Mouse (Mus musculus): ENCODE measurements around the gene Ubiad1. TPM values are rescaled to one million over a fixed set of nuclear protein-coding genes. Genes with fewer than 3 reads are reported as not detected.

Gene Ubiad1
- polyA plus RNA-seq, 1 experiment = 50.8 TPM

DNA sequence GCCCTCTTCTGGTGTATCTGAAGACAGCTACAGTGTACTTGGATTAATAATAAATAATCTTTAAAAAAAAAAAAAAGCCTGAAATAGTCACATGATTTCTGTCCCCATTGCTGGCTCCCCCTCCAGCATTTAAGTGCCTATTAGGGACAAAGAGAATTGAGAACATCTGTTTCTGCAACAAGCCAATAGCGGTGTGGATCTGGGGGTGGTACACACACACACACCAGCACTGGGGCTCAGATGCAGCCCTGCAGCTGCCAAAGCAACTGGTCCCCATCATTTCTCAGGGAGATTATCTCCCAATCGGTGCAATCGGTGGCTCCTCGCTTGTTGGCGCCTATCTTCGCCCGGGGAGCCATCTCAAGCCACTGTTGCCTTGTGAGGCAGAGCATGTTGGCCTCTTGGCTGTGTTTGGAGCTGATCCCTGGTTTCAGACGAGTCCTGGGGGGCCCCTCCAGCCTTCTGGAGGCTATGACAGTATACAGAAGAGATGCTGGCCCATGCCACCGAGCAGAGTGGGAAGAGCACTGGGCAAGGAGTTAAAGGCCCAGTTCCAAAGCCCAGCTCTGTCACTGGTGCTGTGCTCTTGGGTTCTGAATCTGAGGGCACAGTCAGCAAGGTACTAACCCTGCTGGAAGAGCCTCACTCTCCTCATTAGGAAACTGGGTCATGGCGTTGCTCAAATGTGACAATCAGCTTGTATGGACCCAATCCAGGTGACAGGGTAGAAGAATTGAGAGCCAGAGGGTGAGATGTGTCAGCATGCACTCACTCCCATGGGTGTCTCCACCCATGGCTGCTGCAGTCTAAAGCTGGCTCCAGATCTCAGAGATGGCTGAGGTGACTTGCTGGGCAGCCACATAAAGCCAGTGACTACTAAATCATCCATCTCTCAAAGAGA is 17.4 kb downstream of the Ubiad1 start:
- no peak for TF ChIP-seq CTCF (conservative IDR thresholded peaks at IDR 0.05; ENCODE audit: insufficient read depth, insufficient read length, low read depth, low read length)
- no peak for TF ChIP-seq POLR2A (IDR thresholded peaks at IDR 0.05; ENCODE audit: low read depth, low read length)
- H3K27me3 ChIP-seq (replicated peaks; ENCODE audit: control insufficient read depth, insufficient read depth, low read length) = no peaks in the 10 kb centered on the region
- no peaks in the 10 kb centered on the region; the same call in 1 of the 2 replicates for H3K36me3 ChIP-seq (ENCODE audit: control insufficient read depth, insufficient read depth, low read length)
- no peak overlapping the region for H3K27ac ChIP-seq (ENCODE audit: insufficient read depth, low read depth, low read length)
- H3K4me3 ChIP-seq (ENCODE audit: insufficient read depth, low read depth, low read length) = no peak overlapping the region
- no peak for DNase-seq
- 81% methylated on average over 10 of the region's 10 CpGs for WGBS
- H3K4me1 ChIP-seq (ENCODE audit: control insufficient read depth, insufficient read depth, low read length) = no peaks in the 10 kb centered on the region; the same call in 1 of the 2 replicates

GRCm38 (mm10) chr4:148417559-148417958 is 27.0 kb downstream of the Ubiad1 start:
- WGBS = 49% methylated on average over 6 of the region's 6 CpGs

GRCm38 (mm10) chr4:148417074-148417526 is 27.5 kb downstream of the Ubiad1 start:
- TF ChIP-seq POLR2A (IDR thresholded peaks at IDR 0.05; ENCODE audit: low read depth, low read length) (no peak), CTCF (conservative IDR thresholded peaks at IDR 0.05; ENCODE audit: insufficient read depth, insufficient read length, low read depth, low read length) (no peak)
- Histone ChIP-seq H3K4me3 (ENCODE audit: insufficient read depth, low read depth, low read length) (no peak overlapping the region), H3K27ac (ENCODE audit: insufficient read depth, low read depth, low read length) (no peak overlapping the region), H3K27me3 (replicated peaks; ENCODE audit: control insufficient read depth, insufficient read depth, low read length) (no peaks in the 10 kb centered on the region), H3K36me3 (ENCODE audit: control insufficient read depth, insufficient read depth, low read length) (no peaks in the 10 kb centered on the region), H3K4me1 (ENCODE audit: control insufficient read depth, insufficient read depth, low read length) (no peaks in the 10 kb centered on the region)
- 57% methylated on average over 11 of the region's 11 CpGs for WGBS
- DNase-seq = no peak

More at GRCm38 (mm10) chr4:148417559-148417958, 27.0 kb downstream of the Ubiad1 start:
- Histone ChIP-seq H3K27me3 (replicated peaks; ENCODE audit: control insufficient read depth, insufficient read depth, low read length) (no peaks in the 10 kb centered on the region), H3K27ac (ENCODE audit: insufficient read depth, low read depth, low read length) (no peak overlapping the region), H3K4me1 (ENCODE audit: control insufficient read depth, insufficient read depth, low read length) (no peaks in the 10 kb centered on the region), H3K36me3 (ENCODE audit: control insufficient read depth, insufficient read depth, low read length) (no peaks in the 10 kb centered on the region), H3K4me3 (ENCODE audit: insufficient read depth, low read depth, low read length) (no peak overlapping the region)
- no peak for DNase-seq
- TF ChIP-seq CTCF (conservative IDR thresholded peaks at IDR 0.05; ENCODE audit: insufficient read depth, insufficient read length, low read depth, low read length) (no peak), POLR2A (IDR thresholded peaks at IDR 0.05; ENCODE audit: low read depth, low read length) (no peak)

DNA sequence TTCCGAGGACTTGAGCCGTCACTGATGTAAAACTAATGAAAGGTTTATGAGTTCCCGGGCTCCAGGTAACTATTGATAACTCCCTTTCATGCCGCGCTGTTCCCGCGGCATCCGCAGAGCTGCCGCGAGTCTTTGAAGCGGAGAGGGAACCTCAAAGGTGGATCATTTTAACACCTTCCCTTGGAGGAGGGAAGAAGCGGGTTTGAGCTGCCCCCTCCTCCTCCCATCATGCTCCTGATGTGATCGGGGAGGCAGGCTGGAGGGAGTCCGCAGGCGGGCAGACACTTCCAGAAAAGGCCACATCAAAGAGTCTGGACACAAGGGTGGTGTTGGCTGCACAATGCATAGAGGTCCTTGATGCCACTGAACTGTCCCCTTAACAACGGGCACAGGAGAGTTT is 29.0 kb downstream of the Ubiad1 start:
- Histone ChIP-seq H3K36me3 (ENCODE audit: control insufficient read depth, insufficient read depth, low read length) (no peaks in the 10 kb centered on the region), H3K4me1 (ENCODE audit: control insufficient read depth, insufficient read depth, low read length) (no peaks in the 10 kb centered on the region), H3K4me3 (ENCODE audit: insufficient read depth, low read depth, low read length) (no peak overlapping the region), H3K27me3 (replicated peaks; ENCODE audit: control insufficient read depth, insufficient read depth, low read length) (no peaks in the 10 kb centered on the region), H3K27ac (ENCODE audit: insufficient read depth, low read depth, low read length) (no peak overlapping the region)
- TF ChIP-seq POLR2A (IDR thresholded peaks at IDR 0.05; ENCODE audit: low read depth, low read length) (no peak), CTCF (conservative IDR thresholded peaks at IDR 0.05; ENCODE audit: insufficient read depth, insufficient read length, low read depth, low read length) (no peak)
- DNase-seq = no peak
- WGBS = 4% methylated on average over 16 of the region's 16 CpGs

DNA sequence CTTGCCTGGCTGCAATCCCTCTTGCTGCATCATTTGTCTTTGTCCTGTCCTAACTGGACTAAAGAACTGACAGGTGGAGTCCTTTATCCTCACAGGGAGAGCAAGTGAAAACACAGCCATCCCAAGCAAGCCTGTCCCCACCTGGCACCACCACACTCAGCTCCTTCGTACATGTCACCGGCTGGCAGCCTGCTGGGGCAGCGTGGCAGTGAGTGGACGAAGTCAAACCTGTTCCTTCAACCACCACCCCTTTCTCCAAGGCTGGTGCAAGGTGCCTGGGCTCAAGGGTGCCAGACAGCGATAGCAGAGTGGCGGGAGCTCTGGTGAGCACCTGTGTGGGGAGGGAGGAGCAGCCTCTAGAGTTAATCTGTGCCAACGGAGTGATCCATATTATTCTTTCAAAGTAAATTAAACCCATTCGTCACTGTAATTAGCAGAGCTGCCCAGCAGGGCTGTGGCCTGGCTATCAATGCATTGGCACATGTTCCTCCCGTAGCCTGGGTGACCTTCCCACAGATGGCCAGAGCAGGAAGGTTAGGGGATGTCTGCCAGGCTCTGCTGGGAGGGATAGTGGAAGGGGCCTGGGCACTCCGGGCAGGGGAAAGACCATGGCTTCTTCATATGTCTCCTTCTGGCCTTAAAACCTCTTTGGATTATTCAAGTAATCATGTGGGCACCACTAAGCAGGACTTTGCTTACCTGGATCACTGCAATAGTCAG is 36.2 kb downstream of the Ubiad1 start:
- WGBS = 58% methylated on average over 10 of the region's 10 CpGs
- H3K27me3 ChIP-seq (replicated peaks; ENCODE audit: control insufficient read depth, insufficient read depth, low read length) = no peaks in the 10 kb centered on the region
- H3K36me3 ChIP-seq (ENCODE audit: control insufficient read depth, insufficient read depth, low read length) = no peaks in the 10 kb centered on the region
- DNase-seq = no peak
- no peaks in the 10 kb centered on the region for H3K4me1 ChIP-seq (ENCODE audit: control insufficient read depth, insufficient read depth, low read length)
- TF ChIP-seq CTCF (conservative IDR thresholded peaks at IDR 0.05; ENCODE audit: insufficient read depth, insufficient read length, low read depth, low read length) (no peak), POLR2A (IDR thresholded peaks at IDR 0.05; ENCODE audit: low read depth, low read length) (no peak)
- H3K27ac ChIP-seq (ENCODE audit: insufficient read depth, low read depth, low read length) = no peak overlapping the region
- H3K4me3 ChIP-seq (ENCODE audit: insufficient read depth, low read depth, low read length) = no peak overlapping the region

GRCm38 (mm10) chr4:148405255-148405788 is 39.2 kb downstream of the Ubiad1 start:
- no peak for TF ChIP-seq CTCF (conservative IDR thresholded peaks at IDR 0.05; ENCODE audit: insufficient read depth, insufficient read length, low read depth, low read length)
- no peak for TF ChIP-seq POLR2A (IDR thresholded peaks at IDR 0.05; ENCODE audit: low read depth, low read length)
- Histone ChIP-seq H3K27ac (ENCODE audit: insufficient read depth, low read depth, low read length) (no peak overlapping the region), H3K4me3 (ENCODE audit: insufficient read depth, low read depth, low read length) (no peak overlapping the region), H3K36me3 (ENCODE audit: control insufficient read depth, insufficient read depth, low read length) (no peaks in the 10 kb centered on the region), H3K27me3 (replicated peaks; ENCODE audit: control insufficient read depth, insufficient read depth, low read length) (no peaks in the 10 kb centered on the region), H3K4me1 (ENCODE audit: control insufficient read depth, insufficient read depth, low read length) (no peaks in the 10 kb centered on the region)
- 23% methylated on average over 13 of the region's 13 CpGs for WGBS
- no peak for DNase-seq

All from kidney, adult 2 months (tissue).